Mouse (Mus musculus): ENCODE results near the gene Olfr616.
"Not testable (repeated sequence)": the region's sequence is repeated elsewhere in the genome, so short reads cannot be mapped to it uniquely, and the experiment has no call there.

The Olfr616 gene

GRCm38 (mm10) chr7:103569043-103569442 is at the start of gene Olfr616:
Olfr616 (minus strand) TSS chr7:103569143.
- DNase-seq (ENCODE audit: low spot score): no peak

GRCm38 (mm10) chr7:103612434-103612833 is 43.5 kb upstream of the Olfr616 start, which contains the start of gene Olfr620:
Olfr620 (minus strand) TSS chr7:103612534.
- DNase-seq (ENCODE audit: low spot score): no peak

GRCm38 (mm10) chr7:103607425-103607824 is 38.5 kb upstream of the Olfr616 start:
- DNase-seq (ENCODE audit: low spot score): no peak

- DNase-seq (ENCODE audit: low spot score): no peak
These were observed 31.3 kb upstream of the Olfr616 start, which contains the start of gene Olfr619 for GRCm38 (mm10) chr7:103600275-103600674. Olfr619 (plus strand) TSS chr7:103600575.

- DNase-seq (ENCODE audit: low spot score): no peak
These were observed 20.9 kb upstream of the Olfr616 start, which contains the start of gene Olfr618 for GRCm38 (mm10) chr7:103589803-103590202. Olfr618 (plus strand) TSS chr7:103590103.

- DNase-seq (ENCODE audit: low spot score): no peak
These were observed 3.8 kb upstream of the Olfr616 start, which contains the start of gene Olfr617 for GRCm38 (mm10) chr7:103572761-103573160. Olfr617 (plus strand) TSS chr7:103573061.

- no peak for DNase-seq (ENCODE audit: low spot score)
These were observed 13.2 kb downstream of the Olfr616 start, which contains the start of gene Olfr615 for GRCm38 (mm10) chr7:103555779-103556178. Olfr615 (plus strand) TSS chr7:103556079.

- no peak for DNase-seq (ENCODE audit: low spot score)
These were observed 21.2 kb downstream of the Olfr616 start, which contains the start of gene Olfr613 for GRCm38 (mm10) chr7:103547774-103548173. Olfr613 (plus strand) TSS chr7:103548074.

GRCm38 (mm10) chr7:103542617-103543016 is 26.3 kb downstream of the Olfr616 start, which contains the start of gene Olfr612:
Olfr612 (minus strand) TSS chr7:103542717.
- DNase-seq (ENCODE audit: low spot score): not testable (repeated sequence)

- DNase-seq (ENCODE audit: low spot score): not testable (repeated sequence)
These were observed 48.2 kb downstream of the Olfr616 start, which contains the start of gene Olfr611 for GRCm38 (mm10) chr7:103520746-103521145. Olfr611 (minus strand) TSS chr7:103520846.
